Mouse (Mus musculus): ENCODE results near the gene Tppp3. TPM values are rescaled to one million over a fixed set of nuclear protein-coding genes. Genes with fewer than 3 reads are reported as not detected.

Tppp3 gene
- polyA plus RNA-seq, 1 experiment from 2014 or later: 15.0 TPM

- WGBS: 91% methylated on average over 27 of the region's 27 CpGs
- no peaks in the 10 kb centered on the region for H3K36me3 ChIP-seq (ENCODE audit: control insufficient read depth, insufficient read depth, low read length)
- H3K27me3 ChIP-seq (ENCODE audit: control insufficient read depth, insufficient read depth, low read length): peaks cover 8% of the 10 kb centered on the region
- H3K4me3 ChIP-seq (ENCODE audit: low read depth, low read length): no peak overlapping the region
- H3K9me3 ChIP-seq (ENCODE audit: control insufficient read depth, low read length): no peaks in the 10 kb centered on the region
- no peak for ATAC-seq (ENCODE audit: insufficient number of reproducible peaks, low FRiP score, low TSS enrichment, low read depth)
- H3K9ac ChIP-seq (ENCODE audit: low read length): no peak overlapping the region
- peaks cover 22% of the 10 kb centered on the region for H3K4me1 ChIP-seq (ENCODE audit: control insufficient read depth, insufficient read depth, low read length)
- H3K27ac ChIP-seq (replicated peaks; ENCODE audit: low read depth, low read length): no peak overlapping the region
- DNase-seq (ENCODE audit: low spot score): no peak
- H3K4me2 ChIP-seq (ENCODE audit: low read depth, severe bottlenecking): no peak overlapping the region
Measured at GRCm38 (mm10) chr8:105468002-105468720, 3.2 kb downstream of the Tppp3 start.

- Histone ChIP-seq H3K4me2 (ENCODE audit: low read depth, severe bottlenecking) (no peak overlapping the region), H3K27me3 (ENCODE audit: control insufficient read depth, insufficient read depth, low read length) (peaks cover 2% of the 10 kb centered on the region; the same call in 1 of the 2 replicates), H3K4me1 (ENCODE audit: control insufficient read depth, insufficient read depth, low read length) (peaks cover 17% of the 10 kb centered on the region), H3K27ac (replicated peaks; ENCODE audit: low read depth, low read length) (no peak overlapping the region), H3K4me3 (ENCODE audit: low read depth, low read length) (no peak overlapping the region), H3K36me3 (ENCODE audit: control insufficient read depth, insufficient read depth, low read length) (no peaks in the 10 kb centered on the region), H3K9me3 (ENCODE audit: control insufficient read depth, low read length) (no peaks in the 10 kb centered on the region), H3K9ac (ENCODE audit: low read length) (no peak overlapping the region)
- DNase-seq (ENCODE audit: low spot score): no peak
- no peak for ATAC-seq (ENCODE audit: insufficient number of reproducible peaks, low FRiP score, low TSS enrichment, low read depth)
- WGBS: 92% methylated on average over 10 of the region's 10 CpGs
Measured at GRCm38 (mm10) chr8:105467396-105467985, 3.8 kb downstream of the Tppp3 start.

- Histone ChIP-seq H3K9ac (ENCODE audit: low read length) (no peak overlapping the region), H3K4me1 (ENCODE audit: control insufficient read depth, insufficient read depth, low read length) (peaks cover 15% of the 10 kb centered on the region), H3K4me3 (ENCODE audit: low read depth, low read length) (no peak overlapping the region), H3K27ac (replicated peaks; ENCODE audit: low read depth, low read length) (no peak overlapping the region), H3K4me2 (ENCODE audit: low read depth, severe bottlenecking) (no peak overlapping the region), H3K36me3 (ENCODE audit: control insufficient read depth, insufficient read depth, low read length) (no peaks in the 10 kb centered on the region), H3K9me3 (ENCODE audit: control insufficient read depth, low read length) (no peaks in the 10 kb centered on the region), H3K27me3 (ENCODE audit: control insufficient read depth, insufficient read depth, low read length) (no peaks in the 10 kb centered on the region)
- 76% methylated on average over 7 of the region's 7 CpGs for WGBS
- ATAC-seq (ENCODE audit: insufficient number of reproducible peaks, low FRiP score, low TSS enrichment, low read depth): no peak
- no peak for DNase-seq (ENCODE audit: low spot score)
Measured at GRCm38 (mm10) chr8:105466700-105467291, 4.5 kb downstream of the Tppp3 start.

GRCm38 (mm10) chr8:105466246-105466645 lies 5.1 kb downstream of the Tppp3 start:
- 81% methylated on average over 6 of the region's 6 CpGs for WGBS
- H3K4me2 ChIP-seq (ENCODE audit: low read depth, severe bottlenecking): no peak overlapping the region
- ATAC-seq (ENCODE audit: insufficient number of reproducible peaks, low FRiP score, low TSS enrichment, low read depth): no peak
- no peak overlapping the region for H3K9ac ChIP-seq (ENCODE audit: low read length)
- no peak overlapping the region for H3K27ac ChIP-seq (replicated peaks; ENCODE audit: low read depth, low read length)
- H3K36me3 ChIP-seq (ENCODE audit: control insufficient read depth, insufficient read depth, low read length): no peaks in the 10 kb centered on the region
- H3K4me1 ChIP-seq (ENCODE audit: control insufficient read depth, insufficient read depth, low read length): peaks cover 15% of the 10 kb centered on the region
- H3K9me3 ChIP-seq (ENCODE audit: control insufficient read depth, low read length): no peaks in the 10 kb centered on the region
- DNase-seq (ENCODE audit: low spot score): no peak
- H3K27me3 ChIP-seq (ENCODE audit: control insufficient read depth, insufficient read depth, low read length): no peaks in the 10 kb centered on the region
- no peak overlapping the region for H3K4me3 ChIP-seq (ENCODE audit: low read depth, low read length)

- Histone ChIP-seq H3K9ac (ENCODE audit: low read length) (no peak overlapping the region), H3K9me3 (ENCODE audit: control insufficient read depth, low read length) (no peaks in the 10 kb centered on the region), H3K4me1 (ENCODE audit: control insufficient read depth, insufficient read depth, low read length) (peaks cover 6% of the 10 kb centered on the region; the same call in 1 of the 2 replicates), H3K27ac (replicated peaks; ENCODE audit: low read depth, low read length) (no peak overlapping the region), H3K36me3 (ENCODE audit: control insufficient read depth, insufficient read depth, low read length) (no peaks in the 10 kb centered on the region), H3K27me3 (ENCODE audit: control insufficient read depth, insufficient read depth, low read length) (no peaks in the 10 kb centered on the region), H3K4me2 (ENCODE audit: low read depth, severe bottlenecking) (no peak overlapping the region), H3K4me3 (ENCODE audit: low read depth, low read length) (no peak overlapping the region)
- DNase-seq (ENCODE audit: low spot score) (no peak), ATAC-seq (ENCODE audit: insufficient number of reproducible peaks, low FRiP score, low TSS enrichment, low read depth) (no peak)
- 80% methylated on average over 7 of the region's 7 CpGs for WGBS
Measured at GRCm38 (mm10) chr8:105464595-105464994, 6.7 kb downstream of the Tppp3 start.

GRCm38 (mm10) chr8:105461085-105461803 lies 10.1 kb downstream of the Tppp3 start:
- 44% methylated on average over 13 of the region's 13 CpGs for WGBS
- DNase-seq (ENCODE audit: low spot score) (no peak), ATAC-seq (ENCODE audit: insufficient number of reproducible peaks, low FRiP score, low TSS enrichment, low read depth) (no peak)
- Histone ChIP-seq H3K4me1 (ENCODE audit: control insufficient read depth, insufficient read depth, low read length) (no peaks in the 10 kb centered on the region), H3K4me3 (ENCODE audit: low read depth, low read length) (no peak overlapping the region), H3K27ac (replicated peaks; ENCODE audit: low read depth, low read length) (no peak overlapping the region), H3K9me3 (ENCODE audit: control insufficient read depth, low read length) (no peaks in the 10 kb centered on the region), H3K27me3 (ENCODE audit: control insufficient read depth, insufficient read depth, low read length) (no peaks in the 10 kb centered on the region), H3K9ac (ENCODE audit: low read length) (no peak overlapping the region), H3K36me3 (ENCODE audit: control insufficient read depth, insufficient read depth, low read length) (no peaks in the 10 kb centered on the region), H3K4me2 (ENCODE audit: low read depth, severe bottlenecking) (no peak overlapping the region)

GRCm38 (mm10) chr8:105455218-105455617 lies 16.1 kb downstream of the Tppp3 start:
- Histone ChIP-seq H3K36me3 (ENCODE audit: control insufficient read depth, insufficient read depth, low read length) (no peaks in the 10 kb centered on the region), H3K4me2 (ENCODE audit: low read depth, severe bottlenecking) (no peak overlapping the region), H3K27ac (replicated peaks; ENCODE audit: low read depth, low read length) (no peak overlapping the region), H3K4me1 (ENCODE audit: control insufficient read depth, insufficient read depth, low read length) (no peaks in the 10 kb centered on the region), H3K27me3 (ENCODE audit: control insufficient read depth, insufficient read depth, low read length) (no peaks in the 10 kb centered on the region), H3K4me3 (ENCODE audit: low read depth, low read length) (no peak overlapping the region), H3K9me3 (ENCODE audit: control insufficient read depth, low read length) (no peaks in the 10 kb centered on the region), H3K9ac (ENCODE audit: low read length) (no peak overlapping the region)
- ATAC-seq (ENCODE audit: insufficient number of reproducible peaks, low FRiP score, low TSS enrichment, low read depth) (no peak), DNase-seq (ENCODE audit: low spot score) (no peak)
- 64% methylated on average over 10 of the region's 10 CpGs for WGBS

- Histone ChIP-seq H3K4me3 (ENCODE audit: low read depth, low read length) (no peak overlapping the region), H3K27ac (replicated peaks; ENCODE audit: low read depth, low read length) (no peak overlapping the region), H3K9ac (ENCODE audit: low read length) (no peak overlapping the region), H3K4me1 (ENCODE audit: control insufficient read depth, insufficient read depth, low read length) (no peaks in the 10 kb centered on the region), H3K36me3 (ENCODE audit: control insufficient read depth, insufficient read depth, low read length) (no peaks in the 10 kb centered on the region), H3K27me3 (ENCODE audit: control insufficient read depth, insufficient read depth, low read length) (no peaks in the 10 kb centered on the region), H3K4me2 (ENCODE audit: low read depth, severe bottlenecking) (no peak overlapping the region), H3K9me3 (ENCODE audit: control insufficient read depth, low read length) (no peaks in the 10 kb centered on the region)
- DNase-seq (ENCODE audit: low spot score) (no peak), ATAC-seq (ENCODE audit: insufficient number of reproducible peaks, low FRiP score, low TSS enrichment, low read depth) (no peak)
- 62% methylated on average over 5 of the region's 5 CpGs for WGBS
Measured at GRCm38 (mm10) chr8:105454088-105454487, 17.2 kb downstream of the Tppp3 start.

Data from limb, embryonic 11.5 days (tissue).